Mouse (Mus musculus): ENCODE results near the gene Fpr2.
"Not testable (repeated sequence)": the region's sequence is repeated elsewhere in the genome, so short reads cannot be mapped to it uniquely, and the experiment has no call there.

Gene Fpr2

DNA sequence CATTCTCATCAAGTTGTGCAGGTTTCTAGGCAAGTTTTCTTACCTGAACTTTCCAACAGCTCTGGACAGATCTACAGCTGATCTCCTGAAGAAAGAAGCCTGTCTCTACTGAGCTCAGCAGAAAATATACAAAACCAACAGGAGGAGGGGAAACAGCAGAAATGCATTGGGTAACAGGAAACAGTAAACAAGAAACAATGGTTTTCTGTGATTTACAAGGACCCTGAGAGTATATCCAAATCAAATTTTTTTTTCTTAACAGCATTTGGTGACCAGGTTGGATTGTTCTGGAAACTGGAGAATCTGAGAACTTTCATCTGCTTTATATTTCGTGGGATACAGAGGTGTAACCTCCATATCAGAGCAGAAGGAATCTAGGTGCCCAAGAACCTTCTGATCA, 3.8 kb upstream of the Fpr2 start, which contains the start of gene Fpr1:
Gene Fpr1 (minus strand): TSS at position 101 of the 400 bp plus-strand sequence.
- no peak for DNase-seq

DNA sequence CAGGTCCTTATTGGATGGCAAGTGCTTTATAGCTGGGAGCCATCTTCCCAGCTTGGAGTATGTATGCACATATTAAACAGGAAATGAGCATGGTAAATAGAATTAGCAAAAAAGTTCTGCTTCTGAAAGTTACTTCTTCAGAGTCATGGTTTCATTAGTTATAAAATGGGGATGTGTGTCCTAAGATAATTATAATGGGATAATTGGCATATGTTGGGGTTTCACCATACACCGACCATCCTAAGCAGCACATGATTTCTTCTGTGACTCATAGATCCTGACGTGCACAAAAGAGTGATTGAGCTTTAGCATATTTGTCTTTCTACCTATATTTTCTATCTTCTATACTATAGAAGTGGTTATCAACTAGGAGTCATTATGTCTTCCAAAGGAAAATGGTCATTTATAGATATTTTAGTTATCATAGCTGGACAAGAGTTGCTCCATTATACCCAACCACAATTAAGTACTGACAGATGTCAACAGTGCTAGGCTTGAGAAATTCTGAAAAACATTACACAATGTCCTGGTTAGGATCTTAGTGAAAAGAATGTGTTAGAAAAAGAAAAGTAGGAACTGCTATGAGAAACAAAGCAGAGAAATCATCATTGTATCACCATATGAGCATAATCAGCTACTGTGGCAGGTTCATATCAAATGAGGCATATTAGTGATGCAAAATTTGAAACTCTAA, 2.3 kb downstream of the Fpr2 start:
- DNase-seq = no peak

DNA sequence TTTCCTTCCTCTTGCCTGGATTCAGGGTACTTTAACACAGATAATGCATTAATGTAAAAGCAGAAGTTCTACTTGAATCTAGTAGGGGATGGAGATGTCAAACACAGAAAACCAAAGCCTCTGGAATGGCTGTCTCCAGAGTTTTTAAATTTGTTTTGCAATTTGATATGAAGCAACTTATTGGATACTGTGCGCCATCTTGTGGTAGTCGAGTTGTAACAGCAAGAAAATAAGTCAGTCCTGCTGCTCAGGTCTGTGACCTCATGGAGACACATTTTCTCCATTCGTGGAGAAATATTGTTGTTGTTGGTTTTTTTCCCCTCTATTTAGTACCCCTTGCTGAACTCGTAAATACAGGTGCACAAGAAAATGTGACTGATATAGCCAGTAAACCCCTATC, 8.4 kb downstream of the Fpr2 start:
- DNase-seq = peak; percentile 53

- peak; percentile 6 for DNase-seq
Measured at GRCm38 (mm10) chr17:17899268-17899667, 11.6 kb downstream of the Fpr2 start.

DNA sequence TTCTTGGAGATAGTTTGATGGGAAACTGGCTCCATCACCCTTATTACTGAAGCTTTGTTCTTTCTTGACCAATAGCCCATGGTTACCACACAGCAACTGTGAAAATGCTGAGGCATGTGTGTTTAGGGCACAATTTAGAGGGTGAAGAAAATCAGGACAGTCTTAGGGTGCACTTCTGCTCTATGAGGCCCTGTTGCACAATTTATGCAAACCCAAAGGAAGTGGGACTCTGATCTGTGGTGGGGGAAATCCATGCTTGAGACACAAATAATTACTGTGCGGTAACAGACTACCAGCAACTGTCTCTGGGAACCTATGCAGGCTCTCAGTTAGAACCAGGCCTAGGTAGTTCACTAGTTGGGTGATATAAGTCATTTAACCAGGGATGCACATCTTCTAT, 13.1 kb downstream of the Fpr2 start:
- no peak for DNase-seq

GRCm38 (mm10) chr17:17909636-17910421, 22.2 kb downstream of the Fpr2 start:
- peak; percentile 80 for DNase-seq

DNA sequence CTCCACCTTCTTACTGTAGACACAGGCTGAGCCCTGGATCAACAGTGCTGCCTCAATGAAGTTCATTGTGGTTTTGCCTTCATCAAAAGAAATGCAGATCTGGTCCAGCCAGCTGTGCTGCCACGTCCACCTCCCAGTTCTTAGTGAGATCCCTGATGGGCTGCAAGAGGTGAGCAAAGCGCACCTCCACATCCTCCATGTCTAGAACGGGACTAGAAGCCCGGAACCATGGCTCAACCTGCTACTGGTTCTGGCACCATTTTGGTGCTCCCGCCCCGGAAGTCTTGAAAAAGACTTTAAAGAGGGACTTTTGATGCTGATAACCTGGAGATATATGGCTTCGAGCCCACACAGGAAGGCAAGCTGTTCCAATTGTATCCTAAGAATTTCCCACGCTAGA, 25.0 kb downstream of the Fpr2 start:
- DNase-seq = not testable (repeated sequence)

GRCm38 (mm10) chr17:17917376-17917775, 29.8 kb downstream of the Fpr2 start:
- DNase-seq = no peak

- no peak for DNase-seq
Measured at GRCm38 (mm10) chr17:17917782-17918181, 30.2 kb downstream of the Fpr2 start.

Measured in kidney, adult 9 months (tissue).